ENCODE assay signal across 8 mouse cellular contexts in the genomic region with DNA sequence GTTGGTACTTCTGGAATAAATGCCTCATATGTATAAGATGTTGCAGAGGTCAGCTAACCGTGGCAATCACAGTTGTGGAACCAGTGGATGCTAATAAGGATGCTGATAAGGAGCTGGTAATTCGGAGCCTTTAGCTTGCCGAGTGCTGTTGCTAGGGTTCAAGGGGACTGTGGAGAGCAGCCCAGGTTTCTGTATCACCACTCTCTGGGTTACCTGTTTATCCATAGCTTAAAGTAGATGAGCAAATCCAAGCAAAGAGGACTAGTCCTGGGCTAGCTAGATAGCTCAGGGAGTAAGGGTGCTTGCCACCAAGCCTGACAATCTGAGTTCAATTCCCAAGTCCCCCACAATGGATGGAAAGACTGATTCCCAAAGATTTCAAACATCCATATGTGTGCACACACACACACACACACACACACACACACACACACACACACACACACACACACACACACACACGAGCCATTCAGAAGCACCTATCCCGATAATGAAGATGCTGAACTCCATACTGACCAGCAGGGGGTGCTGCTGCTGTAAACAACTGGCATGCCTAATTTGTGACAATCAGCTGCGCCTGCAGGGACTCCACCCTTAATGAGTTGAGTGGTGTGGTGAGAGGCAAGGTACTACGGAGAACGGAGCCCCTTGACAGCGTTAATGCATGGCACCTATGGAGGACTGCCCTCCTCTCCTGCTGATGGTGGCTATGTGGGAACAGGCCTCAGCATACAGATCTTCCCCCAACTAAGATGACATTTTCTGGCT.
DNase-seq lines count a peak whose midpoint lies in the region; ATAC-seq and TF ChIP-seq lines count a peak whose summit lies in the region.

No protein-coding gene starts in this region.

- TF ChIP-seq EP300 in liver, embryonic 14.5 days (IDR thresholded peaks at IDR 0.05; ENCODE audit: low read depth), result no peak

- no peak overlapping the region for H3K4me3 ChIP-seq in thymus, adult 2 months (ENCODE audit: control insufficient read depth, insufficient read depth, low read length)
- H3K4me3 ChIP-seq in forebrain, embryonic 16.5 days (replicated peaks; ENCODE audit: low read length), result no peak overlapping the region
- H3K4me3 ChIP-seq in liver, embryonic 14.5 days (ENCODE audit: insufficient read depth in 1 of 2, low read depth in 2 of 2, low read length in 2 of 2), result no peak overlapping the region
- no peak overlapping the region for H3K4me3 ChIP-seq in neural tube, embryonic 13.5 days

- H3K9ac ChIP-seq in forebrain, embryonic 16.5 days (replicated peaks; ENCODE audit: low read depth, low read length), result no peak overlapping the region
- no peak overlapping the region for H3K9ac ChIP-seq in liver, embryonic 14.5 days (replicated peaks)
- no peak overlapping the region for H3K9ac ChIP-seq in neural tube, embryonic 13.5 days

- no peak overlapping the region for H3K4me2 ChIP-seq in forebrain, embryonic 16.5 days (ENCODE audit: low read length)
- H3K4me2 ChIP-seq in liver, embryonic 14.5 days (ENCODE audit: low read depth), result no peak overlapping the region
- H3K4me2 ChIP-seq in neural tube, embryonic 13.5 days, result no peak overlapping the region

- 54% methylated on average over 9 of the region's 9 CpGs for WGBS in thymus, adult 2 months
- 31% methylated on average over 9 of the region's 9 CpGs for WGBS in forebrain, embryonic 16.5 days
- 25% methylated on average over 9 of the region's 9 CpGs for WGBS in liver, embryonic 14.5 days (ENCODE audit: insufficient replicate concordance)
- WGBS in neural tube, embryonic 13.5 days, result 30% methylated on average over 9 of the region's 9 CpGs

- peak; percentile 55 for ATAC-seq in forebrain, embryonic 16.5 days
- no peak for ATAC-seq in liver, embryonic 14.5 days (ENCODE audit: insufficient read depth)
- peak; percentile 49; the same call in 1 of the 2 replicates for ATAC-seq in neural tube, embryonic 13.5 days (ENCODE audit: low read depth)

- H3K27me3 ChIP-seq in thymus, adult 2 months (ENCODE audit: control insufficient read depth, insufficient read depth, low read length), result no peaks in the 10 kb centered on the region
- H3K27me3 ChIP-seq in forebrain, embryonic 16.5 days (replicated peaks; ENCODE audit: control insufficient read depth, insufficient read depth, low read length), result no peaks in the 10 kb centered on the region
- no peaks in the 10 kb centered on the region for H3K27me3 ChIP-seq in liver, embryonic 14.5 days (ENCODE audit: control insufficient read depth, insufficient read depth, low read length)
- no peaks in the 10 kb centered on the region for H3K27me3 ChIP-seq in neural tube, embryonic 13.5 days

- H3K36me3 ChIP-seq in thymus, adult 2 months (ENCODE audit: control insufficient read depth, insufficient read depth, low read length), result no peaks in the 10 kb centered on the region
- peaks cover 19% of the 10 kb centered on the region for H3K36me3 ChIP-seq in forebrain, embryonic 16.5 days (ENCODE audit: control insufficient read depth, insufficient read depth)
- H3K36me3 ChIP-seq in liver, embryonic 14.5 days (replicated peaks; ENCODE audit: control insufficient read depth, insufficient read depth, low read depth), result no peaks in the 10 kb centered on the region
- H3K36me3 ChIP-seq in neural tube, embryonic 13.5 days, result peaks cover 37% of the 10 kb centered on the region

- DNase-seq in thymus, adult 2 months, result peak; percentile 18
- DNase-seq in thymus, adult 18-20 months, result no peak
- DNase-seq in c-Kit-positive CD71-positive TER-119-positive erythroid progenitor cells, embryonic 14.5 days (ENCODE audit: low spot score), result peak; percentile 23
- DNase-seq in induced T-regulatory cell, adult 2 months (ENCODE audit: low read depth), result peak; percentile 85
- peak in 2 of 3 experiments; percentile 4 to 22 for DNase-seq in liver, embryonic 14.5 days (ENCODE audit: low read depth in 3 of 3, low spot score in 3 of 3)
- DNase-seq in thymus, postnatal 4 days, result peak; percentile 66

- 0 out of 2 replicates have a peak, but pooled peaks cover 3% of the 10 kb centered on the region for H3K4me1 ChIP-seq in thymus, adult 2 months (replicated peaks; ENCODE audit: control insufficient read depth, insufficient read depth, low read length)
- no peaks in the 10 kb centered on the region for H3K4me1 ChIP-seq in forebrain, embryonic 16.5 days (replicated peaks; ENCODE audit: control insufficient read depth, insufficient read depth, low read length)
- no peaks in the 10 kb centered on the region for H3K4me1 ChIP-seq in liver, embryonic 14.5 days (replicated peaks; ENCODE audit: control insufficient read depth in 2 of 2, insufficient read depth in 2 of 2, low read length in 1 of 2)
- no peaks in the 10 kb centered on the region for H3K4me1 ChIP-seq in neural tube, embryonic 13.5 days (replicated peaks)

- peak; percentile 63; the same call in 1 of the 2 replicates for TF ChIP-seq CTCF in thymus, adult 2 months (IDR thresholded peaks at IDR 0.05; ENCODE audit: borderline replicate concordance, control insufficient read depth, extremely low read depth, insufficient read depth, low read length, poor library complexity)
- peak; percentile 86 for TF ChIP-seq CTCF in liver, embryonic 14.5 days (IDR thresholded peaks at IDR 0.05; ENCODE audit: low read depth)

- TF ChIP-seq POLR2A in thymus, adult 2 months (IDR thresholded peaks at IDR 0.05; ENCODE audit: control insufficient read depth, extremely low read depth, insufficient read depth, low read length, poor library complexity), result no peak

- H3K27ac ChIP-seq in thymus, adult 2 months (ENCODE audit: control insufficient read depth, insufficient read depth, low read length), result no peak overlapping the region
- no peak overlapping the region for H3K27ac ChIP-seq in forebrain, embryonic 16.5 days (ENCODE audit: low read length)
- H3K27ac ChIP-seq in liver, embryonic 14.5 days, result no peak overlapping the region
- H3K27ac ChIP-seq in neural tube, embryonic 13.5 days (replicated peaks), result no peak overlapping the region

- peaks cover 7% of the 10 kb centered on the region; the same call in 1 of the 2 replicates for H3K9me3 ChIP-seq in forebrain, embryonic 16.5 days (ENCODE audit: control insufficient read depth, low read length)
- no peaks in the 10 kb centered on the region for H3K9me3 ChIP-seq in liver, embryonic 14.5 days (ENCODE audit: control insufficient read depth, low read length)
- H3K9me3 ChIP-seq in neural tube, embryonic 13.5 days, result 0 out of 2 replicates have a peak, but pooled peaks cover 7% of the 10 kb centered on the region

Comparison
In these comparisons a context has a peak if more than half of its experiments do, and no peak if none do; other contexts are left out.
1. DNase-seq: peak in thymus, adult 2 months (single experiment), c-Kit-positive CD71-positive TER-119-positive erythroid progenitor cells, embryonic 14.5 days (single experiment), induced T-regulatory cell, adult 2 months (single experiment), liver, embryonic 14.5 days (2 of 3) and thymus, postnatal 4 days (single experiment); none in thymus, adult 18-20 months (0 of 2).